Mouse (Mus musculus) heart, adult 8-10 months (tissue): ENCODE measurements around the gene Tbc1d2b. TPM values are rescaled to one million over a fixed set of nuclear protein-coding genes. Genes with fewer than 3 reads are reported as not detected.

Experiments used
- DNase-seq: peaks from one replicate; pipeline ENCODE4 v3.0.0; 2022; ENCODE audit warnings: low spot score
- total RNA-seq, 4 experiments: library from RNA; stranded (reverse); gene quantifications; 2 replicates each; pipeline ENCODE4 v1.2.4; 2022

Gene Tbc1d2b
- total RNA-seq, 4 experiments from 2014 or later: 8.7 to 10.3 (median 9.4) TPM

DNA sequence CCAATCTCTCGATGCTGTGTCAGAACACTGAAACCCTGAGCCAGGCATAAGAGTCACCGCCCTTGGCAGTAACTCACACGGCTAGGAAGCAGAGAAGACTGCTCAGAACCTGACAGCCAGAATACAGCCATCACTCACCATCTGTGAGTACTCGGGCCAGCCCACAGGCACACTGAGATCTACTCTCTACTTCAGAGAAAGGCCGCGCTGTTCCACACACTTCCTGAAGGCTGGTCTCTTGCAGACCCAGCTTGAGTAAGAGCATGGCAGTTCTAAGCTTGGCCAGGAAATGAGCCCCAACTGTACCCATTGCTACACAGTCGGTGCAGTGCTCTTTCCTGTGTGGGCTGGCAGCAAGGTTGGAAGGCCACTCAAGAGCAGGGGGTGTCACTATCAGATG, 27.7 kb downstream of the Tbc1d2b start:
- no peak for DNase-seq

DNA sequence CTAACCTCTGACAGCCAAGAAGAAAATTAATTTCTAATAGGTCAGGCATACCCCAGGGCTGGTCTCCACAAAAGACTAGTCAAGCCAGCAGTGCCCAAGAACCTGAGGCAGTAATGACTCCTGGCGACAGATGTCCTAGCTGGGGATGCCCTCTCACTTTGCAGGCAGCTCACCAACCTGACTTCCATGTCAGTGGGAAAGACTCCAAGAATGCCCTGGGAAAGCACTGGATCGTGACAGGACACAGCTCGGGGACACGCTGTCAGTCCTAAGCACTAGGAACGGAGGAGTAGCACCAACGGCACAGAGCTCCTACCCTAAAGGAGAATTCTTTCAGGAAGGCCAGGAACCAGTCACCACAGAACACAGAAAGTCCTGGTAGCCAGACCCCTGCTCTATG, 28.3 kb downstream of the Tbc1d2b start:
- no peak for DNase-seq

DNA sequence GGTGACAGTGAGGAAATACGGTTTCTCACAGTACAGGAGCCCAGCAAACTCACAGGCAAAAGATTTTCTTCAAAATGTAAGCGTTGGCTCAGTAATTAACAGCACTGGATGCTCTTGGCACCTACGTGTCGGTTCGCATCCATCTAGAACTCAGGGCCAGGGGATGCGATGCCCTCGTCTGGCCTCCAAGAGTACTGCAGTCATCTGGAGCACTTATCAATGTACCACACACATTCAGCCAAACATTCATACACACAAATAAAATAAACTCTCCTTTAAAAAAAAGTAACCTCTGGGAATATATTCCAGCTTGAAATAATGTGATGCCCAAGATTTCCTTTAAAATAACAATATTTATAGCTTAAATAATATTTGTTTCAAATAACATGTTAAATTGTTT, 29.0 kb downstream of the Tbc1d2b start:
- no peak for DNase-seq

DNA sequence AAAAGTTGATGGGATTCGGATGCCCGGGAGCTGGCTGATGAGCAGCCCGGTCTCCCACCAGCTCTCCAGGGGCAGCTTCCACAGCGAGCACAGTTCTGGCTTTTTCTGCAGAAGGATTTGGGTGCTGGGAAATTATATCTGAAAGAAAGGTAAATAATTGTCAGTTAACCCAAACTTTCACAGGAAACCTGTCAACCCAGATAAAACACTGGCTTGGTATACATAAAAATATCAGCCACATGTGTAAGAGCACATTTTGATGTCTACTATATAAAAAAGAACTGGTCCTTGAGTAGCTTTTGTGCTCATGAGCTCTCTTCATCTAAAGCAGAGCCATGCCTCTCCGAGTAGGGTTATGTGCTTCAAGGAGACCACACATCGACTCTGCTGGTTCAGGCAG, 29.6 kb downstream of the Tbc1d2b start:
- DNase-seq: no peak

DNA sequence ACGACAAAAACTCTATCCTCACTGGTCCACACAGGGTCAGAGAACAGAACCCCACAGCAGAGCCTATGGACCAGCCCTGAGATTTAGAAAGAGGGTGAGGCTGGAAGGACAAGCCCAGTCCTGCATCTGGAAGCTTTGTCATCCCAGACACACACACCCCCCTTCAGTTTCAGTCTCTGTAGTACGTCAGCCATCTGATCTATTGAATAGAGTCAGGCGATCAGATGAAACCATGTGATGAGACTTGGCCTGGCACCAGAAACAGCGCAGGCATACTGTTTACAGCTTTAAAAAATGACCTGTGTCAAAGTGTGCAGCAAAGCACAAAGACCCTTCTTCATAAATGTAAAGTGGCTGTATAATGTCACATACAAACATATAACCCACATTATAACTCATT, 30.0 kb downstream of the Tbc1d2b start:
- DNase-seq: no peak

DNA sequence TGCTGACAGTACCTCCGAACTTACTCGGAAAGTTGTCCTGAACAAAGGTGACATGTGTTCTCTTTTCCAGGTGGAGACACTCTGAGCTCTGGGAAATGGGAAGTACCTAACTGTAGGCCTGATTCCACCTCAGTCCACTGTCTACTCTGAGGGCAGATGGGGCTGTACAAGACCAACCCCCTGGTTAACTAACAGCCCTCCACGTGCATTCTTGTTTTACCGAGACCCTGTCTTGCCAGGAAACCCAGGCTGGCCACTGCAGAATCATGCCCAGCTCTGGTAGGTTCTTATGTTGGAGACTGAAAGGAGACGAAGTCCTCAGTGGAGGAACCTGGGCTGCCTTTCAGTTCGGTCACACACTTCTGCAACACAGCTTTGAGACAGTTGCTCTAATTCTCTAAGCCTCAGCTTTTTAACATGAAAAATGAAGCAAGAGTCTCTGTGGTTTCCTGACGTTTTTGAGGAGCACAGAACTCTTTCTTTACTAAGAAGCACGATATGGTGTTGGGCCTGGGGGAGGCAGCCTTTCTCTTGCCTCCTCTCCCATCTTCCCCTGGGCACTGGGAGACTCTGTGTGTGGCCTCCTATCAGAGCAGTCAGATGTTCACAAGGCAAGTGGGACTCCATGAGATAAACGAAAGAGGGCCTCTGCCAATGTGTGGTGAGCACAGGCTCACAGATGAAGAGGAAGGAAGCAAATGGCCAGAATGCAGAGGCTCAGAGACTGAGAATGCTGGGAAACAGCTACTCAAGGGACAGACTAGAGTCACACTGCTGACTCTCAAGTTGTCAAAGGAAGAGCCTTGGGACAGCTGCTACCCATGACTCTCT, 33.2 kb downstream of the Tbc1d2b start:
- DNase-seq: no peak

DNA sequence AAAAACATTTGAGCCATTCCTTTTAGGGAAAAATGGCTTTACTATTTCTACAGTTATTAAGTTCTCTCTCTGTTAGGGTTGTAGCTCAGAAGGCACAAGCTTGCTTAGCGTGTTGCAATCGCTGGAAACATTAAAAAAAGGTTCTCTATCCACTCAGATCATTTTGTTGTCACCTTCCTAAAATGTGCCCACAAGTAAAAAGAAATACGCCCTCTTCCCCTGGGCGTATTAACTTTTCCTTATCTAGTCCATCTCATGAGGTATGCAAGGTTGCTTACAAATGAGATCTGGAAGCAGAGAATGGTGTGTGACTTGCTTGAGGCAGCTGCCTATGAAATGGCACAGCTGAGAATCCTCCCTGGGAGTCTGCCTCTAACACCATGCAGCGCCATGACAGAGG, 33.8 kb downstream of the Tbc1d2b start:
- no peak for DNase-seq

DNA sequence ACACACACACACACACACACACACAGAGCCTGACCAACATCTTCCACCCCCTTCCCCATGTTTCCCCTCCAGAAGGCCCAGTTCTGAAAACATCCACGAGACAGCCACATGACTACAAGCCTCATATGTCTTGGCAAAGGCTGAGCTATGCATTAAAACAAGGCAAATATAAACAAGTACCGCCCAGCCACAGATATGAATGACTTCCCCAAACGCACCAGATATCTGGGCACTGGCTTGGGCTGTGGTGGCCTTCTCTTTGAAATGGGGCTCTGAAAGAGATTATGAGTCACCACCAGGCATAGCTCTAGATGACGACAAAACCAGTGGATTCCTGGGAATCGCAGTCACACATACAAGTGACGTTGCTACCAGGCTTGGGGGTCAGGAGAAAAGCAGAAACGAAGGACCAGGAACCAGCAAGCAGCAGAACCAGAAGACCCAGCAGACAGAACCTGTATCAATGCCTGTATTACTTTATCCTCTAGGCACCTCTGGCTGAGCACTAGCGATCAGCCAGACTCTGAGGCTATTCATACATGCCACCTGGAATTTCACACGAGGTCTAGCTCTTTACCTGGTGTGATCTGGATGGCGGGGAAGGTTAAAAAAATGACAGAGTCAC, 35.2 kb downstream of the Tbc1d2b start:
- no peak for DNase-seq

DNA sequence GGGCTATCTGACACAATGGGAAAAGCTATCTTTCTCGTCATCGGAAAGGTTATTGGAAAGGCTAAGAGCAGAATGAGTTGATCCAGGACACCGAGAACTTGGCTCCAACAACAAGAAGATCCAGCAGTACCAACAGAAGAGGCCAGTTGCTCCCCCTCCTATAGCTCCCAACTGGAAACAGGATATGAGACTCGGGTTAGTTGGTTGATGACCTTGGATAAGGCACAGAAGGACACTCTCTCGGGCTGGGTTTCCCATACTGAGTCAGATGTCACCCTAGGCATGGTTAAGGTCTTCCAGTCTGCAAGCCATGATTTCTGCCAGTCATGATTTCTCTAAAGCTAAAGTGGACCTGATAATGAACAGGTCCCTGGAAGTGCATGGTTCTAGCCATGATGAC, 35.8 kb downstream of the Tbc1d2b start:
- no peak for DNase-seq

DNA sequence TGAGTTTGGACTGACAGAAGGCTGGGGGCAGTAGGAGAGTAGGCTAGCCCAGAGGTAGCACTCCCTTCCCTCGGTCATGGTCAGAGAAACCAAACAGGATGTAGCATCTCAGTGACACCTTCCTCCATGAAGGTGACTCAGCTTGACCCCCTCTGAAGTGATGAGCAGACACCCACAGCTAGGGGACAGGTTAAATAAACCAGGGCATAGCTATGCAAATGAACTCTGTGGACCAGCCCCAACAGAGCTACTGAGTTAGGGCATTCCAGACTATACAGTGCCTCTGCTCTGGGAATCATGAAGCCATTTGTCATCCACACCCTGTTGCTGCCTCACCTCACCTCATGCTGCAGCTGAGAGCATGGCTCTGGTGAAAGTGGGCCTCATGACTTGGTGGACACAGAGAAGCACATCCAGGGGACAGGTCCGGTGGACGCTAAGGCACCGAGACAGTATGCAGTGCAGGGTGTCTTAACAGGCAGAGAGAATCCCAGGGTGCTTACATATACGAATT, 36.6 kb downstream of the Tbc1d2b start:
- no peak for DNase-seq

DNA sequence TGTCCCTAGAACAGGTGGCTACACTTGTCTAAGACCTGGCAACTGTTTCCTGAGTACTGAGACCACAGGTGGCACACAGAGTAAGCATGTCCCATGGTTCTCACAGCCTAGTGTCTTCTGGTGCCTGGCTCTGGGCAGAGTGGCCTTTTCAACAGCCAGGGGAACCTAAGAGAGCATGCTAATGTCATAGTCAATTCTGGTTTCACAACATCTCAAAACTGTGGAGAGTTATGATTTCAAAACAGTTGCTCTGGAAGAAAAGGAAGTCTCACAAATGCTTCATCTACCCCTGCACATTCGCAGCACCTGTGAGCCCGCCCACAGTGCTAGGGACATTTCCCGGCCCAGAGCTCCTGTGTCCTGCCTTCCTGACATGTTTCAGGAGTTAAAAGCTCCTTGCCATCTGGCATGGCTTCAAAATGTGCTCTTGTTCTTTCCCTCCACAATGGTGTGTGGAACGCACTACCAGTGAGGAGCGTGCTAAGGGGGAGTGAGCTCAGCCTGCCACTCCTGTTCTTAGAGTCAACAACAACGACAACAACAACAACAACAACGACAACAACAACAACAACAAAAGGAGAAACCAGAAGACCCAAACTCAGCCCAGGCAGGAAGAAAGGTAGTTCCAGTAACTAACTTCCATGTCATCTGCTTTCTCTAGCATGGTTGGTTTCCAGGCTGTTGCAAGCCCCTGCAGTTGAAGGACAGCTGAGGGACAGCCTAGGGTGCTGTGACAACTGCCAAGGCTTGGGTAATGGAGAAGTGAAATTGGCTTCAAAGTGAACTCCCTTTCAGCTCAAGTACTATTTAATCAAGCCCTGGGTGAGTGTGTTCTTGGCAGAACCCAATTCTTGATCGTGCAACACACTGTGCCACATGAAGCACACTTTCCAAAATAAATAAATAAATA, 37.6 kb downstream of the Tbc1d2b start:
- DNase-seq: no peak

DNA sequence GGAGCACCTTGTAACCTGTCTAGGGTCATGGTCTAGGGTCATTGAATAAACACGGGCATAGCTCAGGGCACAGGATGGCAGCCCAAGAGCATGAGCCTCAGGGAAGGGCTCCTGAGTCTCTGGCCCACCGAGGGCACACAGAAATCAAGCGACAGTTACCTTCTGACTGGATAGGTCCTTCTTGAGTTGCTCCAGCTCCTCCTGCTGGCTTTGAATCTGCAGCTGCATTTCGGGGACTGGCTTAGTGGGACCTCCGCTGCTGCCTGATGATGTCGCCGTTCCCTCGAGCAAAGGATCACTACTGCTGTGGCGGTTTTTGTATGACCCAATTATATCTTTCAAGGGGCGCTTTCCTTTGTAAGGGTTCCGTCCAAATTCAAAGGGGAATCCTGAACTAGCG, 43.4 kb downstream of the Tbc1d2b start:
- peak; percentile 63 for DNase-seq

DNA sequence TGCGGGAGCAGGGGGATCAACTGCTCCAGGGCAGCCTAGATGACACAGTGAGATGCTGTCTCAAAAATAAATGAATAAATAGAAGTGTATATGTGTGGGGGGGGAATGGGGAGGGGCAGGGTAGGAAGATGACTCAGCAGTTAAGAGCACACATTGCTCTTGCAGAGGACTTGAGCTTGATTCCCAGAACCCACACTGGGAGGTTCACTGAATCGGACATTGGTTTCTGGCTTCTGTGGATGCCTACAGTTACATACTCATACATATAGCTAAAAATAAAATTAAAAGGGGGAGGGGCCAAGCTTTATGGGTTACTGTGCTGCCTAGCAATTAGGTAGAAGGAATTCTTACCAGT, 43.9 kb downstream of the Tbc1d2b start:
- no peak for DNase-seq

DNA sequence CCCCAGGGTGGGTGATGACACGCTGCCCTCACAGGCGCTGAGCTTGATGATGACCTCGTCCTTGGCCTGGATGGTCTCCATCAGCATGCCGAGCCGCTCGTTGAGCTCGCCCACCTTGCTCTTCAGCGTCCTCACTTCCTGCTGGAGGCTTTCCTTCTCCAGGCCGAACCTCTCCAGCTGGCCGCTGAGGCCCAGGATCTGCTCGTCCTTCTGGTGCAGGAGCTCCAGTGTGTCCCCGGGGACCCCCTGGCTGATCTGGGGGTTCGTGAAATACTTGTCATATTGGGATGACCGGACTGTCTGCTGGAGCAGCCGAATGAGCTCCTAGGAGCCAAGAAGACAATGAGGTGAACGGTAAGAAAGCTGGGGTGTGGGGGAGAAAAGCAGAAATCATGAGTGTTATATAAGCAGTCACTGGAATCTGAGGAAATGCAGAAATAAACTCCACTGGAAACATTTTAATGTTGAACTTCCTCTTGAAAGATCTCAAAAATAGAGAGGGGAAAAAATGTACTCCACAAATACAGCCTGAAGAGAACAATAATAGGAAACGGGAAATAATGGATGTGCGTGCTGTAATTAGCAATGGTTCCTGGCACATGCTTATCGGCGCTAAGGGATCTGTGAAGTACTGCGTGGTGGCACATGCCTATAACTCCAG, 44.4 kb downstream of the Tbc1d2b start:
- DNase-seq: peak; percentile 69

DNA sequence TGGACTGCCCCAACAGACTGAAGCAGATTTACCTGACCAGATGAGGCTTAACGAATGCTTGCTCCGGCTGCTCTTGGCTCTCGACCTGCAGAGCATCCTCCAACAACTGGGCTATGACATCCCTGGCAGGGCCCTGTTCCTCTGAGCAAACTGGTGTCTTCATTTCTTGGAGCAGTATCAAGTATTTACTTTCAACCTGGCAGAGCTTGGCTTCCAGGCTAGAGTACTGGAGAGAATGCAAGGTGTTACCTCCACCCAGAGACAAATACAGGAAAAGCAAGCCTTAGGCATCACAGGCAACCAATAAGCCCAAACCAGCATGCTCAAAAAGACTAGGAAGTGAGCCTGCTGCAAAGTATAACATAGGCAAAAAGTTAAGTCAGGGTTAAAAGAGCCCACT, 48.3 kb downstream of the Tbc1d2b start:
- no peak for DNase-seq

DNA sequence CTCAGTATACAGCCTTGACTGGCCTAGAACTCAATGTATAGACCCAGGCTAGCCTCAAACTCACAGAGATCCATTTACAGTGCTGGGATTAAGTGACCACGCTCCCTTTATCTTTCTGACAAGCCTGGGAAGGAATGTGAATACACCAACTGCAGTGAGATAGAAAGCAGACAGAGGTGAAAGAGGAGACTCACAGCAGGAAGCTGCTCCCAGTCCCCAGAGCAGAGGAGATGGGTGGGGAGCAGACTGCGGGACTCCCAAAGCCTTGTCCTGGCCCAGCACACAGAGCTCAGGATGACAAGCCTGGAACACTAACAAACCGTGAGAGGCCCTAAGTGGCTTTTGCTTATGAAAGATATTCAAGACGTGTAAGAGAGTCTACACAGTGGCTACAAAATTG, 53.1 kb downstream of the Tbc1d2b start:
- no peak for DNase-seq

DNA sequence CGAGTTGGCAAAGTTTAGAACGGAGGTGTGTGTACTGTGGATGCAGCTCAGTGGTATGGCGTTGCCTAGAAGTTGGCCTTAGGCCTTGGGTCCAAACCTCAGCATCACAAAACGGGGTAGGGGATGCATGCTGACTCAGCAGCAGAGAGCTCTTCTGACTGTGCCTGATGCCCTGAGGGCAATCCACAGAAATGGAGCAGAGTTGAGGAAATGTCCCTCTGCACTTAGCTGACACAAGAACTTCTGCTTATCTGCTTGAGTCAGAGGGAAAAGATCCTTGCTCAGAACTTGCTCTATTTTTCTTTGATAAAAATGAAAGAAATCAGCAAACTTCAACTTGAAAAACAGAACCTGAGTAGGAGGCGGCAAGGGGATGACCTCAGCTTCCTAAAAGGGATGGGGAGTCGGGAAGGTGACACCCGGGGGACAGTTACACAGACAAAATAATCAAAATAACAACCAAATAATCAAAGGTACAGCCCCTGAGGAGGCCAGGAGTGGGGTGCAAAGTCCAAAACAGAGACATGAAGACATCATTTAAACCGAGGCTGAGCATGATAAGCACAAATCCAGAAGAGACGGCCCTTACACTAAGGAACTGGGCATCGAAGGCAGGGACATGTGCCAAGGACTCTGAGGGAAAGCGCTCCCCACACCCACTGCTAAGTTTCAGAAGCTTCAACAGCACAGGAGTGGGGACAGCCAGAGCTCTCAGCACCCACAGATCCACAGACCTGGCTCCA, 54.2 kb downstream of the Tbc1d2b start:
- no peak for DNase-seq

DNA sequence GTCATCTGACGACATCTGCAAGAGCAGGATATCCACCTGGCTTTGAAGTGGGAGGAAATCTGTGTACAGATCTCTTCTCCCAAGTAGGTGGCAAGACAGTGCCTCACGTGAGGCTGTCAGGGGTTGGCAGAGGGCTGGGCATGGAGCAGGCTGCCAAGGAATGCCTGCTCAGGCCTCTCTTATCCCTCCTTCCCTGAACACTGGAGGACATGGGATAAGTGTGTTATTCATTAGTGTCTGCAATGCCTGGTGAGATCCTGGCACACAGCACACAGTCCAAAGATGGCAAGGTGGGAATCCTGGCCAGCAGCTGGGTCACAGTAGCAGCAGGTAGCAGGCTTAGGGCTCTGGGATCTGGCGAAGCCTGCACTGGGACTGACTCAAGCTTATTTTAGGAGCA, 57.5 kb downstream of the Tbc1d2b start:
- DNase-seq: no peak

DNA sequence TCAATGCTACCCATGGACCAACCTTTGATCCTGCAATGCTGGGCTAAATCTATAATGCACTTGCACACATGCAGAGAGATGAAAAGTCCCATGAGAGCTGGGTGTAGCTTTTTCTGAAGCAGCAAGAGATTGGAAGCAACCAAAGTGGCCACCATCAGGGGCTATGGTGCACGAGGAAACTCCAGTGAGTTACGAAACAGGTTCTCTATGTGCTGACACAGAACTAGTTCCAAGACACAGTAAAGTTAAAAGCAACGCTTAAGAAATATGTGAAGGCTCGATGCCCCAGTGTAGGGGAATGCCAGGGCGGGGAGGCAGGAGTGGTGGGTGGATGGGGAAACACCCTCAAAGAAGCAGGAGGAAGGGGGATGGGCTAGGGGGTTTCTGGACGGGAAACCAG, 61.9 kb downstream of the Tbc1d2b start:
- DNase-seq: no peak

DNA sequence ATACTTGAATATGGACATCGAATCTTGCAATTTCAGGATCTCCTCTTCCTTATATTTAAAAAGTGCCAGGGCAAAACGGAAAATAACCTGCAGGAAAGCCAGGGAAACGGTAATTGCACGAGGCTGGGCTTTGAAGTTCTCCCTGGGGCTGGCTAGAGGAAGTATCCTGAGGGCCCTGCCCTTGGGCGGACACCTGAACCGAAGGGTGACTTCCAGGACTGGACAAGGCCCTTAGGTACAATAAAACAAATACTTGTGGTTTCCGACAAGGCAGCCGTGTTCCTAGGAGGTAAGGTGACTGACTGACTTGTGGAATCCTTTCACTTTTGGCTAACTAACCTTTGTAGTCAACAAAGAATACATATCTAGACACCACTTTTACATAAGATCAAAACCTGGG, 62.8 kb downstream of the Tbc1d2b start:
- no peak for DNase-seq

DNA sequence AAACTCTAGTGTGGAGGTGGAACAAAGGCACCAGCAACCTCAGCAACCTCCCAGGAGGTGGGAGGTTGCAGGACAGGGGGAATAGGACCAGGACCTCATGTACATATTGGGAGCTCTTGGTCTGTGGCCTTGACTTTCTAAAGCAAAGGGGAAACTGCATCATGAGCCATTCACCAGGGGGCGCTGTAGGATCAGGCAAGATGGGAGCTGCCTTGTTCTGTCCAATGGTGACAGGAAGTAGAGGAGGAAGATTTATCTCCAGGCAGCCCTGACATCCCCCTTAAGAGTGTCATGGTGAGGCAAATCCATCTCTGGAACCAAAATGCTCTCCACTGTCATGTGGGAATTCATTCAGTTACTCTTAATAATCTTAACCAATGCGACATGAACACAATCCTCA, 64.1 kb downstream of the Tbc1d2b start:
- peak; percentile 84 for DNase-seq
